Mouse (Mus musculus) spleen, adult 18-20 months (tissue): ENCODE data around the gene Erbb2.

Experiments
- DNase-seq, 2 experiments: peaks; one replicate each; pipeline ENCODE4 v3.0.0; 2022; ENCODE audit warnings: mixed read lengths in 2 of 2

Gene Erbb2

DNA sequence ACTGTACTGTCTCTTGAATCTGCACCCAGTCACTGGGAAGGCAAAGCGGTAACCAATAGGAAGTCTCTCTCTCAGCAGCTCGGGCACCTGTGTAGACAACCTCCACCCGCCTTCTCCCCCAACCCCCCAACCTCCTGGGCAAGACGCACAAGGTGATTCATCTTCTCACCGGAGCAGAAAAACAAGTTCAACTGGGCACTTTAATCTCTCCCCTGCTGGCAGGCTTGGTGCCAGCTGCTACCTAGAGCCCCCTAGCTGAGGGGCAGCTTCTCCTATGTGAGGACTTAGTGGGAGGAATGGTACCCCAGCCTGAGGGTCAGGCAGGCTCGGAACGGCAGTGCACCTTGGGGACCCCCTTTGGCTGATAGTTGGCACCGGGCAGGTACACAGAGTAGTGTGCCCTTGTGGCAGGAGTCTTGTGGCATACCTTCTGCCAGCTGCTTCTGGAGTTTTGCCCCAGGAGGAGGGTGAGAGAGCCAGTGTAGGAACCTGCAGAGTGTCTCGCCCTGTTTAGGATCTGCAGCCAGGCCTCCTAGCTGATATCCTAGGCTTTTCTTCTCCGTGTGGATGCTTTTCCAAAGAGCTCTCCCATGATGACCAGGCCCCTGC is 6.8 kb downstream of the Erbb2 start:
- no peak for DNase-seq

GRCm38 (mm10) chr11:98426592-98426991 is 14.3 kb downstream of the Erbb2 start:
- no peak for DNase-seq

DNA sequence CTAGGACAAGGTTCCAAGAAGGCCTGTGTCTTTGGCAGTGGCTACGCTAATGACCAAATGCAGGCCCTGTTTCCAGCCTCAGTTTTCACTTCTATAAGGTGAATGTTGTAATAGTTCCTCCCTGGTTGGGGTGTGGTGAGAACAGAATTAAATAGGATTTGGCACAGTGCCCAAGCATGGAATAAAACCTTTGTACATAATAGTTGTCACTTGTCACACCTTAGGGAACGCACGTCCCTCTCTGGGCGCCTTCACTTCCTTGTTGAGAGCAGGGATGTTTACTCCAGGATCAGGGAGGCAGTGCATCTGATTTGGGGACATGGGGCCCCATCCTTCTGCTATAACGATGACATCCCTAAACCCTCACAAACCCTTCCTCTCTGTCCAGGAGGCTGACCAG is 16.2 kb downstream of the Erbb2 start:
- no peak for DNase-seq

- no peak for DNase-seq
These were observed 19.7 kb downstream of the Erbb2 start for GRCm38 (mm10) chr11:98431743-98432502.

- DNase-seq, result no peak
These were observed 23.5 kb downstream of the Erbb2 start for GRCm38 (mm10) chr11:98435723-98436122.

- DNase-seq, result no peak
These were observed 25.2 kb downstream of the Erbb2 start for GRCm38 (mm10) chr11:98437441-98437840.

- DNase-seq, result peak; percentile 88 to 98
These were observed 26.3 kb downstream of the Erbb2 start, which contains the start of gene Mien1 for GRCm38 (mm10) chr11:98438331-98439158. TSS of gene Mien1 (minus strand) at chr11:98438991.

GRCm38 (mm10) chr11:98443688-98444087 is 31.4 kb downstream of the Erbb2 start:
- DNase-seq, result no peak

DNA sequence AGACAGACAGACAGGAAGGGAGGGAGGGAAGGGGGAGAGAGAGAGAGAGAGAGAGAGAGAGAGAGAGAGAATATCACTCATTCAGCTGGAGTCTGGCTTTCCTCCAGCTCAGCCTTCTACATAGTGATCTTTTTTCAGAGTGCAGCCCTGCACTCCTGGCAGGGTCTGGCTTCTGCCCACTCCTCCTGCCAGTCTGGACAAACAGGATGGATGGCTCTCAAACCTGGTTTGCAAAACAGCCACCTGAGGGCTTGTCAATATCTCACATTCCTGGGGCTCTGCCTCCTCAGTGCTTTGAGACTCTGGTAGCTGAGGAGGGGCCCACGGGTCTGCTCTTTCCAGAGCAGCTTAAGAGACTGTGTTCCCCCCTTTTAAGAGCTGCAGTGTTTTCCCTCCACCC is 33.0 kb downstream of the Erbb2 start:
- DNase-seq, result no peak

- no peak for DNase-seq
These were observed 33.4 kb downstream of the Erbb2 start for GRCm38 (mm10) chr11:98445679-98446078.

GRCm38 (mm10) chr11:98446213-98446561 is 33.9 kb downstream of the Erbb2 start, which contains the start of gene Grb7:
TSS of gene Grb7 (plus strand) at chr11:98446394.
- no peak for DNase-seq

GRCm38 (mm10) chr11:98446562-98447474 is 34.5 kb downstream of the Erbb2 start:
- no peak for DNase-seq

DNA sequence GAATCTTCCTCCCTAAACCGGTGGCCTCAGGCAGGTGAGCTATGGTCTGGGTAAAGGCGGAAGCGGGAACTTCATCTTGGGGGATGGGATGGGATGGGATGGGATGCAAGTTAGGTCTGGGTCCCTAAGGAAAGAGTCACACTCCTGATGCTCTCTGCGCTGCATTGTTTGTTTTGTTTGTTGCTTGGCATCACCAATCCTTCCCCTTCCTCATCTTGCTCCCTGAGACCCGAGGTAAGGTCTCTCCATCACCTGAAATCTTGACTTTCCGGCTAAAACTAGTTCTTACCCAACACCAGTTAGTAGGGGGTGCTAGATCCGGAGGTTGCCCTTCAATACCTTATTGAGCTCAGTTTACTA is 35.2 kb downstream of the Erbb2 start:
- DNase-seq, result no peak

- no peak for DNase-seq
These were observed 36.0 kb downstream of the Erbb2 start for GRCm38 (mm10) chr11:98448191-98448790.

GRCm38 (mm10) chr11:98449419-98449818 is 37.1 kb downstream of the Erbb2 start:
- no peak for DNase-seq

- no peak for DNase-seq
These were observed 37.9 kb downstream of the Erbb2 start for GRCm38 (mm10) chr11:98449921-98450771.

DNA sequence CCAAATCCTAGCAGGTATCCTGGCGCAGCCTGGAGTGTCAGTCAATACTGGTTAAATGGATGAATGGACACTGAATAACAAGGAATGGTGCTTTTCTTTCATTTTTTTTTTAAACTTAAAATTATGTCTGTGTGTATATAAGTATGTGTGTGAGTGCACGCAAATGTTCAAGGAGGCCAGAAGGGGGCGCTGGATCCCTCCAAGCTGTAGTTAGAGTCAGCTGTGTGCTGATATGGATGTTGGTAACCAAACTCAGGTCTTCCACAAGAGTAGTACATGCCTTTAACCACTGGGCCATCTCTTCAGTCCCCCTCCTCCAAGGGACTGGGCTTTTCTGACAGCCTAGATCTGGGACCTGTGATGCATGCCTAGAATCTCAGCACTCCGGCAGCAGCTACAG is 43.2 kb downstream of the Erbb2 start:
- no peak for DNase-seq

DNA sequence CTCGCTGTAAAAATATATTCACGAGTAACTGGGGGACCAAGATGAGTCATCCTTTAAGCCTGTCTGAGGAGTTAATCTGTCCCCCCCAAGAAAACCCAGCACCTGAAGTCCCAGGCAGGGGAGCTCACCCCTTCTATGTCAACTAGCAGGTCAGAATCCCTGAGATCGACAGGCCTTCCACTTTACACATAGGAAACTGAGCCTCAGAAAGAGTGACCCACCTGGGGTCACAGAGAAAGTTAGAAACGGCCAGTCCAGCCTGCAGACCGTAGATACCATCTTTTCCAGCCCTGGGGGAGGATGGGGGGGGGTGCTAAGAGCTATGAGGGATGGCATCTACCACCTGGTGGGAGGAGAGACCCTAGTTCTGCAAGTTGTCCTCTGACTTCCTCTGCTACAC is 44.3 kb downstream of the Erbb2 start:
- no peak for DNase-seq

DNA sequence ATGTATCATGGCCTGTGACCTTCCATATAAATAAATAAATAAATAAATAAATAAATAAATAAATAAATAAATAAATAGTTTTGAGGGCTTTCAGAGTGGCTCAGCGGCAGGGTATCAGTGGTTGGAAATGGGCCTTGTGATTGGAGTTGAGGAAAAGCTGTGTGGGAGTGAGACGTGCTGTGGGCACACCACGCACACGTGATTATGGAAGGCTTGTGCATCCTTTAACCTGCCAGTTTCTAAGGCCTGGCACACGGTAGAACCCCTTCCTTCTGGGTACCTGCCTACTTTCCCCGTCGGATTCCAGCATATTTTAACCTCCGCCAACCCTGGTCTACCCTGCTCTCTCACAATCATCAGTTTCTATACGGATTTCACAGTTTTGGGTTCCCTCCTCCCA is 44.7 kb downstream of the Erbb2 start:
- no peak for DNase-seq

GRCm38 (mm10) chr11:98457367-98458120 is 45.3 kb downstream of the Erbb2 start:
- peak; percentile 97 for DNase-seq
